Mouse (Mus musculus) ES-E14 (cell line): ENCODE measurements at regions not wholly inside any gene's neighbourhood (a gene's known extent, or its start where the extent isn't known, plus 50 kb on each side); places are given as distances from the start of the nearest gene placed in this dataset.
"Not testable (repeated sequence)": the region's sequence is repeated elsewhere in the genome, so short reads cannot be mapped to it uniquely, and the experiment has no call there.

Source experiments
- DNase-seq: peaks from one replicate; pipeline ENCODE4 v3.0.0-alpha.2; 2013; ENCODE audit warnings: low read depth, low spot score
- H3K27ac ChIP-seq: 2 replicates; pipeline ENCODE4 v1.5.1; 2012; ENCODE audit warnings: low read depth, mild to moderate bottlenecking, low read length, moderate library complexity, mixed read lengths; ENCODE audit not compliant: poor library complexity, insufficient read depth, severe bottlenecking
- H3K36me3 ChIP-seq: 2 replicates; pipeline ENCODE4 v1.6.1; 2012; ENCODE audit warnings: mild to moderate bottlenecking, low read length, moderate library complexity, mixed read lengths; ENCODE audit not compliant: control insufficient read depth, poor library complexity, insufficient read depth, severe bottlenecking
- H3K4me1 ChIP-seq, 2 experiments: fragments of 150-350 bp in 1 of 2; sonication (generic) in 1 of 2; 2 replicates each; pipeline ENCODE4 v1.6.1; 2012; ENCODE audit warnings: low read length in 2 of 2, mild to moderate bottlenecking in 1 of 2, mixed read lengths in 1 of 2; ENCODE audit not compliant: control insufficient read depth in 2 of 2, insufficient read depth in 2 of 2, poor library complexity in 1 of 2
- H3K4me3 ChIP-seq, 2 experiments: fragments of 150-350 bp in 1 of 2; sonication (generic) in 1 of 2; 2 replicates each; pipeline ENCODE4 v1.5.1; 2012; ENCODE audit warnings: low read length in 2 of 2, low read depth in 1 of 2, mild to moderate bottlenecking in 1 of 2, mixed read lengths in 1 of 2; ENCODE audit not compliant: insufficient read depth in 1 of 2, poor library complexity in 1 of 2, severe bottlenecking in 1 of 2
- H3K9ac ChIP-seq: 2 replicates; pipeline ENCODE4 v1.6.1; 2012; ENCODE audit warnings: low read depth, mild to moderate bottlenecking, low read length, mixed read lengths; ENCODE audit not compliant: poor library complexity, insufficient read depth, severe bottlenecking
- H3K9me3 ChIP-seq: fragments of 150-350 bp; sonication (generic); 2 replicates; pipeline ENCODE4 v1.6.1; 2012; ENCODE audit warnings: low read depth, mild to moderate bottlenecking, low read length; ENCODE audit not compliant: control insufficient read depth, insufficient read depth
- CHD2 ChIP-seq: IDR thresholded peaks from 2 replicates; pipeline ENCODE4 v1.6.1; 2014; ENCODE audit warnings: mild to moderate bottlenecking, low read depth, low read length, inconsistent platforms
- HCFC1 ChIP-seq: IDR thresholded peaks from 2 replicates; pipeline ENCODE4 v1.6.1; 2012; ENCODE audit warnings: low read length, inconsistent platforms, borderline replicate concordance; ENCODE audit not compliant: insufficient read depth
- MAFK ChIP-seq: IDR thresholded peaks from 2 replicates; pipeline ENCODE4 v1.6.1; 2014; ENCODE audit warnings: mild to moderate bottlenecking, low read depth, low read length, inconsistent platforms; ENCODE audit not compliant: insufficient read depth
- ZC3H11A ChIP-seq: IDR thresholded peaks from 2 replicates; pipeline ENCODE4 v1.6.1; 2012; ENCODE audit warnings: low read depth, mild to moderate bottlenecking, inconsistent platforms, low read length, borderline replicate concordance
- ZNF384 ChIP-seq: IDR thresholded peaks from 2 replicates; pipeline ENCODE4 v1.6.1; 2012; ENCODE audit warnings: low read depth, low read length, inconsistent platforms
- in situ Hi-C, 2 experiments: fragments of 600-800 bp; cut with MboI; formaldehyde crosslinking; loops; one replicate each; pipeline ENCODE4 v1.15.1; 2025; ENCODE audit warnings: low sequenced_read_pairs in 2 of 2, inconsistent platforms in 1 of 2; ENCODE audit not compliant: unreplicated experiment in 2 of 2

DNA sequence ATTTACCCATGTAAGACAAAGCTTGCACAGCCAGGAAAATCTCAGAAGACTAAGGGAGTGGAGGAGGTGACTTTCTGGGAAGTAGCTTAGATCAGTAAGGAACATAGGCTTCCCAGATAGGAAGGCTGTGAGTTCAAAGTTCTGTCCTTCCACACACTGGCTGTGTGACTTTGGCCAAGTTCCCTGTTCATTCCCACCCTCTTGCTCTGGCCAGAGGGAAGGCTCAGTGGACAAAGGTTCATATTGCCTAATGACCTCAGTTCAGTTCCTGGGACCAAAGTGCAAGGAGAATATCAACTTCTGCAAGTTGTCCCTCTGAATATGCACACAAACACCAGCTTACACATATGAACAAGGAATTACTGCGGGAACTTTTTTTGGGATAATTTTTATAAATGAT is 255.6 kb upstream of the Pik3r1 start:
- Histone ChIP-seq H3K4me3 (no peak overlapping the region), H3K9me3 (no peaks in the 10 kb centered on the region), H3K9ac (no peak overlapping the region), H3K4me1 (no peaks in the 10 kb centered on the region), H3K27ac (no peak overlapping the region), H3K36me3 (no peaks in the 10 kb centered on the region)
- in situ Hi-C loops = no loop called here
- no peak for DNase-seq
- TF ChIP-seq ZNF384 (no peak), CHD2 (no peak), HCFC1 (no peak), ZC3H11A (no peak), MAFK (no peak)

DNA sequence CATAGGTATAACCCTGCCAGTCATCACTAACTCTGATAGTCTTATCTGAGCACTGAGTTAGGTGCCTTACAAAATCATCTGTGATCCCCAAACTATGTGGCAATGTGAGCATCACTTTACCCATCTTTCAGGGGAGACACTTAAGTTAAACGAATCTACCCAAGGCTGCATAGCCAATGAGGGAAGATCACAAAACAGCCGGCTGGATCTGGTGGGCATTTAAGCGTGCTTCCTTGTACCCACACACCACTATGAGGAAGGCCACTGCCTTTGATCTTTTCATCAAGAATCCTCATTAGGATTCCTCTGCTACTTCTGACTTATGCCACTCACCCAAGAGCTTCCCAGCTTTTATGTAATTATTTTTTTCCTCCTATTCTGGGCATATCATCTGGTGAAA is 257.1 kb upstream of the Pik3r1 start:
- Histone ChIP-seq H3K9me3 (no peaks in the 10 kb centered on the region), H3K4me3 (no peak overlapping the region)
- no peak for DNase-seq

DNA sequence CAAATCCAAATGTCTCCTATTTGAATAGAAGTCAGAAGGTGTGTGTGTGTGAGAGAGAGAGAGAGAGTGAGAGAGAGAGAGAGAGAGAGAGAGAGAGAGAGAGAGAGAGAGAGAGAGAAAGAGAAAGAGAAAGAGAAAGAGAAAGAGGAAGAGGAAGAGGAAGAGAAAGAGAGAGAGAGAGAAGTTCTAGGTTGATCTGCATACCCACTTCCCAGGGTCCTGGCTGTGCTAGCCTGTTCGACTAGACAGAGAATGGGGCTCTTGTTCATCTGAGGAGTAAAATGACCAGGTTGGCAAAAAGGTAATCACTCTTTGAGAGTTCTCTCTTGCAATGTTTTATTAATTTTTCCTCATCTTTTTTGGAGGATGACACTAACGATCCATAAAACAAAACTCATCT is 257.5 kb upstream of the Pik3r1 start:
- H3K9me3 ChIP-seq, H3K4me3 ChIP-seq, in situ Hi-C loops, H3K9ac ChIP-seq, H3K36me3 ChIP-seq, H3K27ac ChIP-seq, H3K4me1 ChIP-seq, DNase-seq: not testable (repeated sequence)

More for the DNA sequence above, 257.1 kb upstream of the Pik3r1 start:
- TF ChIP-seq HCFC1 = no peak
- no peak for TF ChIP-seq ZC3H11A
- no peak for TF ChIP-seq ZNF384
- TF ChIP-seq CHD2 = no peak
- TF ChIP-seq MAFK = no peak
- Histone ChIP-seq H3K4me1 (no peaks in the 10 kb centered on the region), H3K27ac (no peak overlapping the region), H3K36me3 (no peaks in the 10 kb centered on the region), H3K9ac (no peak overlapping the region)
- in situ Hi-C loops = no loop called here

DNA sequence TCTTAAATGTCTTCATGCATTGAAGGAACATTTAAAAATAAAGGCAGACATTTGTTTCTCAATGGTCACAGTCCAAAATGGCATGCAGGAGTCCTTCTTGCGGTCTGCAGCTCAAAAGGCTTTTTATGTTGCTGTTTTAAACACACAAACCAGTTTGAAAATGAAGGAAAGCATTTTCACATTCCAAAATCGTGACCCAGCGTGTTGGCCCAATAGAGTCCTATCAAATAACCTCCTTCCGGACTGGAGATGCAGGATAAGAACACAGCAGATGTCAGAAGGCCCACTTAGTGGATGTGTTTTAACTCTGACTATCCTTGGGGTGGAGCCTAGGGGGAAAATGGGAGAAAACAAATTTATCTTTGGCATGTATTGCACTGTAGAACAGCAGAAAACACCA is 263.4 kb upstream of the Pik3r1 start:
- Histone ChIP-seq H3K9ac (no peak overlapping the region), H3K27ac (no peak overlapping the region)
- TF ChIP-seq MAFK (no peak), ZC3H11A (no peak), ZNF384 (no peak), HCFC1 (no peak), CHD2 (no peak)

DNA sequence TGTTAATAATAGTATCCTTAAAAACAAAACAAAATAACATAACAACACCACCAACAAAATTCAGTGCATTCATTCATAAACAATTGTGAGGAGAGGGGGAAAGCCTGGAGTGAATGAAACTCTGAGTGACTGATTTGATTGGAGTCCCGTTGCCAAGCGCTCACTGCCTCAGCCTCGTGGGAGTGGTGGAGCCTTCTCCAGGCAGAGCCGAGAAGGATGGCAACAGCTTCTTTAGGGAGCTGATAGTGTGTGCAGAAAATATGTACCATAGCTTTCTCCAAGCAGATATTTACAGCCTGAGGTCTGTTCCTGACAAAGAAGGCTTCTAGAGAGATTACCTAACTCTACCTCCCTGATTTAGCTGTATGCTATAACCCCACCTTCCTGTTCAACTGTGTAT is 266.5 kb upstream of the Pik3r1 start:
- no peak for TF ChIP-seq ZC3H11A
- H3K27ac ChIP-seq = no peak overlapping the region
- H3K9ac ChIP-seq = no peak overlapping the region
- H3K9me3 ChIP-seq = no peaks in the 10 kb centered on the region
- H3K4me1 ChIP-seq = no peaks in the 10 kb centered on the region
- in situ Hi-C loops = no loop called here
- H3K36me3 ChIP-seq = no peaks in the 10 kb centered on the region
- no peak for DNase-seq
- no peak overlapping the region for H3K4me3 ChIP-seq

More for the DNA sequence above, 263.4 kb upstream of the Pik3r1 start:
- Histone ChIP-seq H3K36me3 (no peaks in the 10 kb centered on the region), H3K4me1 (no peaks in the 10 kb centered on the region), H3K9me3 (no peaks in the 10 kb centered on the region), H3K4me3 (no peak overlapping the region)
- in situ Hi-C loops = no loop called here
- DNase-seq = no peak
